Mouse (Mus musculus) intestine, embryonic 16.5 days (tissue): Measurements from ENCODE around the gene Slc39a13. TPM values are rescaled to one million over a fixed set of nuclear protein-coding genes. Genes with fewer than 3 reads are reported as not detected.
A peak's percentile ranks its signal among the peaks of the same experiment; 100 is the strongest.

ENCODE experiments used
- ATAC-seq: fragments of 200-750 bp; cut with Nextera tagmentation; 2 replicates; pipeline ENCODE4 v1.8.0; 2017; ENCODE audit warnings: moderate TSS enrichment, moderate library complexity
- H3K27ac ChIP-seq: fragments of 300-500 bp; sonication (generic); 2 replicates; pipeline ENCODE4 v1.5.1; 2014; ENCODE audit warnings: mild to moderate bottlenecking, low read length
- H3K27me3 ChIP-seq: fragments of 300-500 bp; sonication (generic); replicated peaks from 2 replicates; pipeline ENCODE4 v1.6.1; 2014; ENCODE audit warnings: low read length, control low read depth, mixed read lengths; ENCODE audit not compliant: control insufficient read depth, insufficient read depth
- H3K36me3 ChIP-seq: fragments of 300-500 bp; sonication (generic); 2 replicates; pipeline ENCODE4 v1.6.1; 2014; ENCODE audit warnings: low read length, control low read depth; ENCODE audit not compliant: control insufficient read depth, insufficient read depth
- H3K4me1 ChIP-seq: fragments of 300-500 bp; sonication (generic); 2 replicates; pipeline ENCODE4 v1.6.1; 2014; ENCODE audit warnings: low read length, control low read depth, mixed read lengths; ENCODE audit not compliant: control insufficient read depth, insufficient read depth
- H3K4me2 ChIP-seq: fragments of 300-500 bp; sonication (generic); 2 replicates; pipeline ENCODE4 v1.6.1; 2014; ENCODE audit warnings: low read depth, low read length, control low read depth
- H3K4me3 ChIP-seq: fragments of 300-500 bp; sonication (generic); 2 replicates; pipeline ENCODE4 v1.5.1; 2014; ENCODE audit warnings: mild to moderate bottlenecking, low read length
- H3K9ac ChIP-seq: fragments of 300-500 bp; sonication (generic); 2 replicates; pipeline ENCODE4 v1.6.1; 2014; ENCODE audit warnings: low read depth, low read length
- H3K9me3 ChIP-seq: fragments of 300-500 bp; sonication (generic); 2 replicates; pipeline ENCODE4 v1.6.1; 2016; ENCODE audit warnings: low read length, control low read depth; ENCODE audit not compliant: control insufficient read depth
- WGBS: fragments of 180-500 bp; shearing (Covaris S2); extraction: QIAGEN DNeasy Blood & Tissue Kit; methylation state at CpG from one replicate; pipeline ENCODE4 v1.1.7; 2014; 5-methylcytosine and 5-hydroxymethylcytosine counted together
- polyA plus RNA-seq: library from polyadenylated mRNA; unstranded; fragments of >200 nt; fragmentation: Nextera tagmentation; extraction: Ambion mirVana; gene quantifications from 2 replicates; pipeline ENCODE4 v1.2.1, GENCODE M21; 2015

The Slc39a13 gene
- polyA plus RNA-seq, 1 experiment from 2014 or later = 30.2 TPM

GRCm38 (mm10) chr2:91071059-91071458 lies 842 bp upstream of the Slc39a13 start:
- H3K9me3 ChIP-seq = no peaks in the 10 kb centered on the region
- H3K9ac ChIP-seq = peak overlapping the region; percentile 78
- H3K27me3 ChIP-seq = no peaks in the 10 kb centered on the region
- H3K4me2 ChIP-seq = peak overlapping the region; percentile 94
- no peak for ATAC-seq
- no peaks in the 10 kb centered on the region for H3K36me3 ChIP-seq
- no peak overlapping the region for H3K27ac ChIP-seq
- 83% methylated on average over 10 of the region's 10 CpGs for WGBS
- H3K4me1 ChIP-seq = peaks cover 13% of the 10 kb centered on the region
- peak overlapping the region; percentile 71 for H3K4me3 ChIP-seq

- H3K9me3 ChIP-seq = no peaks in the 10 kb centered on the region
- no peaks in the 10 kb centered on the region for H3K27me3 ChIP-seq
- H3K36me3 ChIP-seq = no peaks in the 10 kb centered on the region
- peak overlapping the region; percentile 94 for H3K4me2 ChIP-seq
- H3K27ac ChIP-seq = peak overlapping the region; percentile 85
- WGBS = 7% methylated on average over 14 of the region's 14 CpGs
- H3K4me3 ChIP-seq = peak overlapping the region; percentile 71
- peak overlapping the region; percentile 78 for H3K9ac ChIP-seq
- peaks cover 13% of the 10 kb centered on the region for H3K4me1 ChIP-seq
- ATAC-seq = peak; percentile 3
Observed at GRCm38 (mm10) chr2:91069306-91070000, 764 bp downstream of the Slc39a13 start.

- H3K9ac ChIP-seq = peak overlapping the region; percentile 78
- no peaks in the 10 kb centered on the region for H3K9me3 ChIP-seq
- no peaks in the 10 kb centered on the region for H3K27me3 ChIP-seq
- H3K36me3 ChIP-seq = no peaks in the 10 kb centered on the region
- H3K4me2 ChIP-seq = peak overlapping the region; percentile 94
- 49% methylated on average over 6 of the region's 6 CpGs for WGBS
- H3K4me3 ChIP-seq = peak overlapping the region; percentile 71
- ATAC-seq = no peak
- peaks cover 13% of the 10 kb centered on the region for H3K4me1 ChIP-seq
- H3K27ac ChIP-seq = no peak overlapping the region
Observed at GRCm38 (mm10) chr2:91068872-91069165, 1.4 kb downstream of the Slc39a13 start.

GRCm38 (mm10) chr2:91068162-91068871 lies 1.9 kb downstream of the Slc39a13 start:
- no peak for ATAC-seq
- H3K9ac ChIP-seq = peak overlapping the region; percentile 78
- H3K4me2 ChIP-seq = peak overlapping the region; percentile 94
- no peak overlapping the region for H3K27ac ChIP-seq
- no peaks in the 10 kb centered on the region for H3K27me3 ChIP-seq
- peak overlapping the region; percentile 71; the same call in 1 of the 2 replicates for H3K4me3 ChIP-seq
- H3K36me3 ChIP-seq = no peaks in the 10 kb centered on the region
- no peaks in the 10 kb centered on the region for H3K9me3 ChIP-seq
- peaks cover 13% of the 10 kb centered on the region for H3K4me1 ChIP-seq
- 61% methylated on average over 13 of the region's 13 CpGs for WGBS

GRCm38 (mm10) chr2:91066455-91066854 lies 3.8 kb downstream of the Slc39a13 start:
- H3K27me3 ChIP-seq = no peaks in the 10 kb centered on the region
- ATAC-seq = no peak
- H3K4me1 ChIP-seq = peaks cover 17% of the 10 kb centered on the region
- H3K36me3 ChIP-seq = peaks cover 7% of the 10 kb centered on the region
- no peak overlapping the region for H3K27ac ChIP-seq
- no peak overlapping the region for H3K9ac ChIP-seq
- 84% methylated on average over 3 of the region's 3 CpGs for WGBS
- no peak overlapping the region for H3K4me3 ChIP-seq
- no peaks in the 10 kb centered on the region for H3K9me3 ChIP-seq
- H3K4me2 ChIP-seq = no peak overlapping the region

GRCm38 (mm10) chr2:91065544-91065943 lies 4.7 kb downstream of the Slc39a13 start:
- H3K27ac ChIP-seq = no peak overlapping the region
- peaks cover 17% of the 10 kb centered on the region for H3K4me1 ChIP-seq
- peaks cover 7% of the 10 kb centered on the region for H3K36me3 ChIP-seq
- ATAC-seq = no peak
- H3K27me3 ChIP-seq = no peaks in the 10 kb centered on the region
- H3K9me3 ChIP-seq = no peaks in the 10 kb centered on the region
- 51% methylated on average over 3 of the region's 3 CpGs for WGBS
- no peak overlapping the region for H3K4me2 ChIP-seq
- no peak overlapping the region for H3K4me3 ChIP-seq
- H3K9ac ChIP-seq = no peak overlapping the region

- ATAC-seq = no peak
Observed at GRCm38 (mm10) chr2:91064211-91064610, 6.0 kb downstream of the Slc39a13 start.

GRCm38 (mm10) chr2:91062779-91063606 lies 7.2 kb downstream of the Slc39a13 start:
- no peak for ATAC-seq
- Histone ChIP-seq H3K36me3 (peaks cover 19% of the 10 kb centered on the region), H3K27ac (no peak overlapping the region), H3K4me3 (no peak overlapping the region), H3K4me1 (peaks cover 5% of the 10 kb centered on the region; the same call in 1 of the 2 replicates), H3K9ac (no peak overlapping the region), H3K27me3 (no peaks in the 10 kb centered on the region), H3K9me3 (no peaks in the 10 kb centered on the region), H3K4me2 (no peak overlapping the region)
- WGBS = 89% methylated on average over 16 of the region's 16 CpGs

More at GRCm38 (mm10) chr2:91064211-91064610, 6.0 kb downstream of the Slc39a13 start:
- H3K9ac ChIP-seq = no peak overlapping the region
- no peaks in the 10 kb centered on the region for H3K27me3 ChIP-seq
- peaks cover 13% of the 10 kb centered on the region for H3K4me1 ChIP-seq
- WGBS = 85% methylated on average over 6 of the region's 6 CpGs
- H3K4me2 ChIP-seq = no peak overlapping the region
- no peak overlapping the region for H3K4me3 ChIP-seq
- no peak overlapping the region for H3K27ac ChIP-seq
- no peaks in the 10 kb centered on the region for H3K9me3 ChIP-seq
- H3K36me3 ChIP-seq = peaks cover 11% of the 10 kb centered on the region

GRCm38 (mm10) chr2:91061849-91062481 lies 8.3 kb downstream of the Slc39a13 start:
- peaks cover 29% of the 10 kb centered on the region for H3K36me3 ChIP-seq
- H3K4me1 ChIP-seq = peaks cover 5% of the 10 kb centered on the region; the same call in 1 of the 2 replicates
- no peak overlapping the region for H3K4me3 ChIP-seq
- H3K9ac ChIP-seq = no peak overlapping the region
- H3K27ac ChIP-seq = peak overlapping the region; percentile 66
- WGBS = 75% methylated on average over 6 of the region's 6 CpGs
- H3K4me2 ChIP-seq = no peak overlapping the region
- H3K27me3 ChIP-seq = no peaks in the 10 kb centered on the region
- no peaks in the 10 kb centered on the region for H3K9me3 ChIP-seq
- ATAC-seq = peak; percentile 41; the same call in 1 of the 2 replicates
